Mouse (Mus musculus): ENCODE measurements around the gene Tpbg. TPM values are rescaled to one million over a fixed set of nuclear protein-coding genes. Genes with fewer than 3 reads are reported as not detected.

Tpbg gene
- total and polyA plus RNA-seq, 3 experiments: not detected

DNA sequence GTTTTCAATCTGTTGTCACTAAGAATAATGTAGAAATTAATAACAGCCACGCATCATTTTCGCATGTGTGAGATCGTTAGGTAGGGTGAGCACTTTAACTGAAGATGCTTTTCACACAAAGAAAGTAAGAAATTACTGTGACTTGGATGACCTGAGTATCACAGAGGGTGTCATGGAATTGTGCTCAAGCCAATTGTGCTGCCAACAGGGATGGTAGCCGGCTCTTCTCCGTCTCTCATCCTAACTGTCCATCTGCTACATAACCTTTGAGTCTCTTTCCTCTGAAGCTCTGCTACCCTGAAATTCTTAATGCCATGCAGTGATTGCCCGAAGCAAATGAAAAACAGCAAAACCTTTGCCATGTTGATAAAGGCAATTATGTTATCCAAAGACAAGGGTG, 35.8 kb upstream of the Tpbg start:
- no peaks in the 10 kb centered on the region for H3K36me3 ChIP-seq (ENCODE audit: control insufficient read depth in 1 of 2, insufficient read depth in 2 of 2, low read length in 2 of 2)
- no peak overlapping the region for H3K27ac ChIP-seq (ENCODE audit: control insufficient read depth, low read depth, low read length)
- no peak overlapping the region for H3K9ac ChIP-seq (ENCODE audit: control insufficient read depth, low read depth, low read length, poor library complexity, severe bottlenecking)
- no peak overlapping the region for H3K4me3 ChIP-seq (ENCODE audit: control insufficient read depth in 1 of 2, insufficient read depth in 1 of 2, low read depth in 2 of 2, low read length in 2 of 2)
- H3K4me1 ChIP-seq (ENCODE audit: control insufficient read depth in 1 of 2, insufficient read depth in 2 of 2, low read length in 2 of 2): no peaks in the 10 kb centered on the region
- H3K27me3 ChIP-seq (ENCODE audit: control insufficient read depth in 1 of 2, insufficient read depth in 2 of 2, low read length in 2 of 2): no peaks in the 10 kb centered on the region; a peak in 2 of 4 replicates
- no peaks in the 10 kb centered on the region for H3K9me3 ChIP-seq (replicated peaks; ENCODE audit: insufficient read depth, low read length)
- DNase-seq (ENCODE audit: low read depth, low spot score): no peak
- H3K79me2 ChIP-seq (ENCODE audit: control insufficient read depth, insufficient read depth, low read length, poor library complexity): no peaks in the 10 kb centered on the region
- no peak for TF ChIP-seq RCOR1 (IDR thresholded peaks at IDR 0.05; ENCODE audit: low read depth, low read length)
- TF ChIP-seq NRF1 (IDR thresholded peaks at IDR 0.05; ENCODE audit: insufficient read depth, low read depth, low read length, poor library complexity, severe bottlenecking): no peak
- no peak for TF ChIP-seq JUND (IDR thresholded peaks at IDR 0.05; ENCODE audit: low read depth, low read length)
- TF ChIP-seq SMC3 (IDR thresholded peaks at IDR 0.05; ENCODE audit: low read depth, low read length): no peak
- no peak for TF ChIP-seq E2F4 (IDR thresholded peaks at IDR 0.05; ENCODE audit: borderline replicate concordance, low read depth, low read length)
- no peak for TF ChIP-seq MAFK (IDR thresholded peaks at IDR 0.05; ENCODE audit: borderline replicate concordance, low read depth, low read length)
- no peak for TF ChIP-seq ZMIZ1 (IDR thresholded peaks at IDR 0.05; ENCODE audit: low read depth, low read length)
- no peak for TF ChIP-seq GABPA (IDR thresholded peaks at IDR 0.05; ENCODE audit: low read depth, low read length)
- TF ChIP-seq UBTF (IDR thresholded peaks at IDR 0.05; ENCODE audit: borderline replicate concordance, insufficient read depth, low read depth, low read length): no peak
- TF ChIP-seq POLR2AphosphoS2 (IDR thresholded peaks at IDR 0.05; ENCODE audit: low read length): no peak
- no peak for TF ChIP-seq KAT2A (conservative IDR thresholded peaks at IDR 0.05; ENCODE audit: low read depth, low read length)
- no peak for TF ChIP-seq MAZ (IDR thresholded peaks at IDR 0.05; ENCODE audit: low read depth, low read length)
- no peak for TF ChIP-seq TCF12 (IDR thresholded peaks at IDR 0.05; ENCODE audit: low read depth, low read length)

DNA sequence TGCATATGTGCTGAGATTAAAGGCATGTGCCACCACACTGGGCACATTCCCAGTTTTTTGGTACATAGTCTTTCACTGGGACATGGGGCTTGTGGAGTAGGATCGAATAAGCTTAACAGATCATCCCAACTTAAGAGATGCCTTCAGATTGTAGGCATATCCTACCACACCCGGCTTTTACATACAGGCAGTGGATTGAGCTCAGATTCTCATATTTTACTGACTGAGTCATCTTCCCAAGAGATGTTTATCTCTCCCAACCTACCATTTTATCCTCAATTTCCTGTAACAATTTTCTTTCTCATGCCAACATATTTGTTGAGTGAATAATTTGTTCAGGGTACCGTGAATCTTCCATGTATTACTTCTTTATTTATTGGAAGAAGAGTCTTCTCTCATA, 32.9 kb upstream of the Tpbg start:
- Histone ChIP-seq H3K4me1 (ENCODE audit: control insufficient read depth in 1 of 2, insufficient read depth in 2 of 2, low read length in 2 of 2) (no peaks in the 10 kb centered on the region), H3K79me2 (ENCODE audit: control insufficient read depth, insufficient read depth, low read length, poor library complexity) (no peaks in the 10 kb centered on the region), H3K27me3 (ENCODE audit: control insufficient read depth in 1 of 2, insufficient read depth in 2 of 2, low read length in 2 of 2) (no peaks in the 10 kb centered on the region; a peak in 1 of 4 replicates), H3K9me3 (replicated peaks; ENCODE audit: insufficient read depth, low read length) (no peaks in the 10 kb centered on the region), H3K9ac (ENCODE audit: control insufficient read depth, low read depth, low read length, poor library complexity, severe bottlenecking) (no peak overlapping the region), H3K27ac (ENCODE audit: control insufficient read depth, low read depth, low read length) (no peak overlapping the region), H3K4me3 (ENCODE audit: control insufficient read depth in 1 of 2, insufficient read depth in 1 of 2, low read depth in 2 of 2, low read length in 2 of 2) (no peak overlapping the region), H3K36me3 (ENCODE audit: control insufficient read depth in 1 of 2, insufficient read depth in 2 of 2, low read length in 2 of 2) (no peaks in the 10 kb centered on the region)
- DNase-seq (ENCODE audit: low read depth, low spot score): no peak
- TF ChIP-seq TAL1 (IDR thresholded peaks at IDR 0.05; ENCODE audit: low read length) (no peak), ZNF384 (IDR thresholded peaks at IDR 0.05; ENCODE audit: low read depth, low read length) (no peak), RCOR1 (IDR thresholded peaks at IDR 0.05; ENCODE audit: low read depth, low read length) (no peak), E2F4 (IDR thresholded peaks at IDR 0.05; ENCODE audit: borderline replicate concordance, low read depth, low read length) (no peak), TBP (IDR thresholded peaks at IDR 0.05; ENCODE audit: low read depth, low read length) (no peak), SMC3 (IDR thresholded peaks at IDR 0.05; ENCODE audit: low read depth, low read length) (no peak), POLR2AphosphoS5 (IDR thresholded peaks at IDR 0.05; ENCODE audit: borderline replicate concordance, low read depth, low read length) (no peak), USF1 (IDR thresholded peaks at IDR 0.05; ENCODE audit: low read depth, low read length) (no peak), UBTF (IDR thresholded peaks at IDR 0.05; ENCODE audit: borderline replicate concordance, insufficient read depth, low read depth, low read length) (no peak), GABPA (IDR thresholded peaks at IDR 0.05; ENCODE audit: low read depth, low read length) (no peak)
